Mouse (Mus musculus) right cerebral cortex, postnatal 14 days (tissue): ENCODE results near the gene Adcy7.

Source experiments
- DNase-seq: peaks from one replicate; pipeline ENCODE4 v3.0.0; 2022

Gene Adcy7

GRCm38 (mm10) chr8:88274090-88274489 is 1.9 kb downstream of the Adcy7 start:
- no peak for DNase-seq

GRCm38 (mm10) chr8:88279220-88279619 is 7.0 kb downstream of the Adcy7 start:
- DNase-seq, result no peak

GRCm38 (mm10) chr8:88279670-88280069 is 7.5 kb downstream of the Adcy7 start:
- DNase-seq, result no peak

GRCm38 (mm10) chr8:88280904-88281303 is 8.7 kb downstream of the Adcy7 start:
- DNase-seq, result no peak

- no peak for DNase-seq
Measured at GRCm38 (mm10) chr8:88282684-88283083, 10.5 kb downstream of the Adcy7 start.

GRCm38 (mm10) chr8:88283243-88284115 is 11.3 kb downstream of the Adcy7 start:
- no peak for DNase-seq

GRCm38 (mm10) chr8:88284738-88285137 is 12.5 kb downstream of the Adcy7 start:
- no peak for DNase-seq

- no peak for DNase-seq
Measured at GRCm38 (mm10) chr8:88285469-88286356, 13.5 kb downstream of the Adcy7 start.

GRCm38 (mm10) chr8:88286421-88286960 is 14.3 kb downstream of the Adcy7 start:
- DNase-seq, result no peak

- DNase-seq, result no peak
Measured at GRCm38 (mm10) chr8:88288622-88289242, 16.5 kb downstream of the Adcy7 start.

GRCm38 (mm10) chr8:88289901-88290300 is 17.7 kb downstream of the Adcy7 start:
- DNase-seq, result no peak

- DNase-seq, result no peak
Measured at GRCm38 (mm10) chr8:88290326-88291304, 18.4 kb downstream of the Adcy7 start.

- no peak for DNase-seq
Measured at GRCm38 (mm10) chr8:88291305-88291690, 19.1 kb downstream of the Adcy7 start.

- no peak for DNase-seq
Measured at GRCm38 (mm10) chr8:88292926-88293325, 20.7 kb downstream of the Adcy7 start.

GRCm38 (mm10) chr8:88293590-88294356 is 21.6 kb downstream of the Adcy7 start:
- no peak for DNase-seq

- no peak for DNase-seq
Measured at GRCm38 (mm10) chr8:88294977-88295376, 22.8 kb downstream of the Adcy7 start.

- no peak for DNase-seq
Measured at GRCm38 (mm10) chr8:88297976-88298732, 26.0 kb downstream of the Adcy7 start.

- DNase-seq, result no peak
Measured at GRCm38 (mm10) chr8:88298733-88299103, 26.5 kb downstream of the Adcy7 start.

GRCm38 (mm10) chr8:88299907-88300603 is 27.9 kb downstream of the Adcy7 start:
- no peak for DNase-seq
